Mouse (Mus musculus) embryonic fibroblast, embryonic 13.5 days (primary cell): ENCODE measurements at regions not wholly inside any gene's neighbourhood (a gene's known extent, or its start where the extent isn't known, plus 50 kb on each side); places are given as distances from the start of the nearest gene placed in this dataset.

Experiments
- CTCF ChIP-seq: IDR thresholded peaks from 2 replicates; pipeline ENCODE4 v1.5.1; 2011; ENCODE audit warnings: mild to moderate bottlenecking, control low read depth, low read length, moderate library complexity, borderline replicate concordance; ENCODE audit not compliant: insufficient read depth
- POLR2A ChIP-seq: IDR thresholded peaks from 2 replicates; pipeline ENCODE4 v1.6.1; 2011; ENCODE audit warnings: low read depth, mild to moderate bottlenecking, control low read depth, low read length, moderate library complexity

GRCm38 (mm10) chr13:107618369-107618771, 425.9 kb upstream of the Smim15 start:
- no peak for TF ChIP-seq CTCF
- no peak for TF ChIP-seq POLR2A
